Mouse (Mus musculus) liver, embryonic 18 days (tissue): ENCODE results near the gene Shtn1. TPM values are rescaled to one million over a fixed set of nuclear protein-coding genes. Genes with fewer than 3 reads are reported as not detected.

Experiments used
- polyA plus RNA-seq: library from polyadenylated mRNA; depleted of rRNA; stranded (reverse); fragments of >200 nt; gene quantifications from 2 replicates; pipeline ENCODE4 v1.2.3, GENCODE M21; 2012; rRNA removed

Gene Shtn1
- polyA plus RNA-seq, result 2.5 and 2.6 TPM in 2 replicates

DNA sequence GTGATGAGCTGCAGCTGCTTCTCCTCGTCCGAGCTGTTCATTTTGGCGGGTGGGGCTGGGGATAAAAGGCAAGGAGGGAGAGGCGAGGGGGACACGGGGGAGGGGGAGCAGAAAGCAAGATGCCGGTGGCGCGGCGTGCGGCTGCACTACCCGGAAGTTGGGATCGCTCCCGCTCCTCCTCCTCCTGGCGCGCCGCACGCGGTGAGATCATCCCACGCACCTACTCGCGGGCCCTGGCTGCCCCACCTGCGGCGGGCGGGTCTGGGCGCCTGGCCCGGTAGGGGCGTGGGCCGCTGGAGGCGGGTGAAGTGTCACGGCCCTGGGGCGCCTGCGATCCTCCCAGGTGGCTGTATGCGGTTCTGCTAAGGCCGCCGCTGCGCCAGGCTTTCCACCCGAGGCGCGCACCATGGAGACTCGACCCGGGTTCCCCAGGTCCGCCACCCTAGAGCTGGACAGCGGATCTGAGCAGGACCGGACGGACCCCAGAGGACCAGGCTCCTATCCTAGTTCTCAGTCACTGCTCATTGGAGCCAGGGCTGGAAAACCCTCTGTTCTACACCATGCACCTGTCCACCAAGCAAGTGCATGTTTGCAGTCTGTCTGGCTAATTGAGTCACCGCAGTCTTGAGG, at the start of gene Shtn1:
Gene Shtn1 (minus strand): TSS at position 629 of the 630 bp plus-strand sequence.

DNA sequence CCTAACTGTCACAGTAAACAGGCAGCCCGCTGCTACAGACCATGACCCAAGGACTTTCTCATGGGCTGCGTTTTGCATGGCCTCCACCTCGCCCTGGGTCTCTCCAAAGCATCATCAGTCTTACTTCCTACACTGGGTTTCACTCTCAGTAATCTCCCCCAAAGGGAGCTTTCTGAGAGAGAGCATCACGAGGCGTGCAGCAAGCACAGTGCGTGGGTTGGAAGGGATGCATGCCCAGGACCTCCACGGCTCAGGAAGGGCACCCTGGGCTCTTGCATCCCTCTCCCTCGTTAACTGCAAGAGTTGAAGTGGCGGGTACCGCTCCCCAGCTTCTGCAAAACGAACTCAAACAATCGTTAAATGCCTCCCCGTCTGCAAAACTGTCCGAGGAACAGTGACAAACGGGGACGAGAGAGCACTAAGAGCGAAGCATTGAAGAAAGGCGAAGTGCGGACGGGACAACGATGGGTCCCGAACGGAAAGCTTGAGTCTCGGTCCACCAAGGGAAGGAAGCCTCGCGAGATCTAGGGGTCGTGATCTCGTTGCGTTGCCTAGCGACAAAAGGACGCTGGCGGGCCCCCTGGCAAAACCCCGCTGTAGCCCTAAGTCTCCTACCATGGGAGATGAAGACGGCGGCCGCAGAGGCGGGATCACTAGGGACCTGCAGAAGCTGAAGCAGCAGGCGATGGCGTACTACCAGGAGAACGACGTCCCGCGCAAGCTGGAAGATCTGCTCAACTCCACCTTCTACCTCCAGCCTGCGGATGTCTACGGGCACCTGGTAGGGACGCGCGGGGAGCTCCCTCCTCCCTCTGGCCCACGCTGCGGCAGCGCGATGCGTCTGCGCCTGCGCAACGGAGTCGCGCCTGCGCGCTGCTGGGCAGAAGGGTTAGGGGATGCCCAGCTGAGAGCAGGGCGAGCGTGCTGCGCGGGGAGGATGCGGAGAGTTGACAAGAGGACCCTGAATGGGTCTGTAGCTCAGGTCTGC, 132.8 kb downstream of the Shtn1 start, which contains the start of the genes Eno4 and Hspa12a:
Gene Eno4 (plus strand): TSS at position 585 of the 988 bp plus-strand sequence.
Gene Hspa12a (minus strand): TSS at position 814 of the 988 bp plus-strand sequence.

Other genes starting within 250 kb of the Shtn1 start
- 0.01 TPM in 2 replicates for gene Eno4, start 132.7 kb downstream of the Shtn1 start, polyA plus RNA-seq
- 0.45 and 0.47 TPM in 2 replicates for gene Hspa12a, start 132.4 kb downstream of the Shtn1 start, polyA plus RNA-seq
- gene Vax1, start 94.0 kb upstream of the Shtn1 start, polyA plus RNA-seq, result not detected in 2 replicates
- not detected in 2 replicates for gene Kcnk18, start 143.1 kb upstream of the Shtn1 start, polyA plus RNA-seq
- gene Slc18a2, start 184.8 kb upstream of the Shtn1 start, polyA plus RNA-seq, result 0.88 and 0.97 TPM in 2 replicates
- gene Rps12-ps3, start 246.2 kb upstream of the Shtn1 start, polyA plus RNA-seq, result 92.8 and 219 TPM in 2 replicates